Mouse (Mus musculus) MEL-GATA-1-ER (cell line): ENCODE data around the gene Adamtsl3.

Experiments used
- DNase-seq: peaks from one replicate; pipeline ENCODE4 v3.0.0-alpha.2; 2012; ENCODE audit warnings: low read depth; ENCODE audit errors: extremely low read depth

Gene Adamtsl3

GRCm38 (mm10) chr7:82497064-82497463, 161.6 kb downstream of the Adamtsl3 start:
- DNase-seq: no peak

- no peak for DNase-seq
These were observed 165.8 kb downstream of the Adamtsl3 start for GRCm38 (mm10) chr7:82501306-82501705.

- DNase-seq: no peak
These were observed 167.0 kb downstream of the Adamtsl3 start for GRCm38 (mm10) chr7:82502511-82502910.

- DNase-seq: no peak
These were observed 168.6 kb downstream of the Adamtsl3 start for GRCm38 (mm10) chr7:82504101-82504500.

GRCm38 (mm10) chr7:82530583-82530982, 195.1 kb downstream of the Adamtsl3 start:
- DNase-seq: no peak

- DNase-seq: no peak
These were observed 195.9 kb downstream of the Adamtsl3 start for GRCm38 (mm10) chr7:82531376-82531775.

GRCm38 (mm10) chr7:82533188-82533587, 197.7 kb downstream of the Adamtsl3 start:
- no peak for DNase-seq

GRCm38 (mm10) chr7:82533747-82534504, 198.4 kb downstream of the Adamtsl3 start:
- DNase-seq: no peak

GRCm38 (mm10) chr7:82544390-82544919, 209.0 kb downstream of the Adamtsl3 start:
- DNase-seq: no peak

- no peak for DNase-seq
These were observed 216.5 kb downstream of the Adamtsl3 start for GRCm38 (mm10) chr7:82552005-82552404.

- DNase-seq: no peak
These were observed 220.3 kb downstream of the Adamtsl3 start for GRCm38 (mm10) chr7:82555803-82556202.

GRCm38 (mm10) chr7:82556417-82556816, 220.9 kb downstream of the Adamtsl3 start:
- DNase-seq: no peak

- DNase-seq: no peak
These were observed 221.6 kb downstream of the Adamtsl3 start for GRCm38 (mm10) chr7:82557111-82557510.

GRCm38 (mm10) chr7:82566688-82567087, 231.2 kb downstream of the Adamtsl3 start:
- DNase-seq: no peak

GRCm38 (mm10) chr7:82567811-82568210, 232.3 kb downstream of the Adamtsl3 start:
- DNase-seq: no peak

GRCm38 (mm10) chr7:82572981-82573380, 237.5 kb downstream of the Adamtsl3 start:
- DNase-seq: no peak

GRCm38 (mm10) chr7:82580007-82580406, 244.5 kb downstream of the Adamtsl3 start:
- DNase-seq: no peak

- DNase-seq: no peak
These were observed 246.3 kb downstream of the Adamtsl3 start for GRCm38 (mm10) chr7:82581802-82582201.

- no peak for DNase-seq
These were observed 247.0 kb downstream of the Adamtsl3 start for GRCm38 (mm10) chr7:82582534-82582933.

GRCm38 (mm10) chr7:82590931-82591330, 255.4 kb downstream of the Adamtsl3 start:
- DNase-seq: no peak

GRCm38 (mm10) chr7:82602008-82602407, 266.5 kb downstream of the Adamtsl3 start:
- DNase-seq: no peak

- no peak for DNase-seq
These were observed 269.9 kb downstream of the Adamtsl3 start for GRCm38 (mm10) chr7:82605425-82605824.

- DNase-seq: no peak
These were observed 274.1 kb downstream of the Adamtsl3 start for GRCm38 (mm10) chr7:82609629-82610028.
